Mouse (Mus musculus) naive thymus-derived CD4-positive, alpha-beta T cell, adult 2 months (primary cell): ENCODE measurements around the gene Emsy.

ENCODE experiments used
- DNase-seq: peaks from one replicate; pipeline ENCODE4 v3.0.0-alpha.2; 2011; ENCODE audit warnings: low read depth

Emsy gene

GRCm38 (mm10) chr7:98667956-98668746, 11.6 kb upstream of the Emsy start:
- DNase-seq = no peak

- DNase-seq = no peak
Observed at GRCm38 (mm10) chr7:98665726-98666125, 9.1 kb upstream of the Emsy start.

GRCm38 (mm10) chr7:98665166-98665565, 8.6 kb upstream of the Emsy start:
- DNase-seq = no peak

- DNase-seq = peak; percentile 82
Observed at GRCm38 (mm10) chr7:98655681-98656530, 677 bp downstream of the Emsy start.

GRCm38 (mm10) chr7:98651651-98652050, 4.9 kb downstream of the Emsy start:
- DNase-seq = no peak

- DNase-seq = no peak
Observed at GRCm38 (mm10) chr7:98644238-98644637, 12.3 kb downstream of the Emsy start.

GRCm38 (mm10) chr7:98636607-98637006, 20.0 kb downstream of the Emsy start:
- no peak for DNase-seq

GRCm38 (mm10) chr7:98633032-98633431, 23.6 kb downstream of the Emsy start:
- DNase-seq = no peak

- DNase-seq = no peak
Observed at GRCm38 (mm10) chr7:98629947-98630346, 26.6 kb downstream of the Emsy start.

GRCm38 (mm10) chr7:98617739-98618138, 38.8 kb downstream of the Emsy start:
- DNase-seq = no peak

GRCm38 (mm10) chr7:98612936-98613335, 43.6 kb downstream of the Emsy start:
- no peak for DNase-seq

- no peak for DNase-seq
Observed at GRCm38 (mm10) chr7:98608520-98608919, 48.1 kb downstream of the Emsy start.

- DNase-seq = peak; percentile 25
Observed at GRCm38 (mm10) chr7:98607158-98607557, 49.4 kb downstream of the Emsy start.

- DNase-seq = no peak
Observed at GRCm38 (mm10) chr7:98601715-98602114, 54.9 kb downstream of the Emsy start.

- no peak for DNase-seq
Observed at GRCm38 (mm10) chr7:98597402-98597801, 59.2 kb downstream of the Emsy start.

GRCm38 (mm10) chr7:98594731-98595130, 61.9 kb downstream of the Emsy start:
- no peak for DNase-seq

- DNase-seq = no peak
Observed at GRCm38 (mm10) chr7:98593276-98593675, 63.3 kb downstream of the Emsy start.

GRCm38 (mm10) chr7:98589028-98589427, 67.6 kb downstream of the Emsy start:
- DNase-seq = peak; percentile 18

- DNase-seq = no peak
Observed at GRCm38 (mm10) chr7:98586313-98586712, 70.3 kb downstream of the Emsy start.

- no peak for DNase-seq
Observed at GRCm38 (mm10) chr7:98584555-98584954, 72.0 kb downstream of the Emsy start.

GRCm38 (mm10) chr7:98581266-98581665, 75.3 kb downstream of the Emsy start:
- no peak for DNase-seq

- no peak for DNase-seq
Observed at GRCm38 (mm10) chr7:98580441-98580840, 76.1 kb downstream of the Emsy start.

- no peak for DNase-seq
Observed at GRCm38 (mm10) chr7:98579731-98580130, 76.9 kb downstream of the Emsy start.
